Mouse (Mus musculus) neural tube, embryonic 13.5 days (tissue): ENCODE data around the gene Serf1. TPM values are rescaled to one million over a fixed set of nuclear protein-coding genes. Genes with fewer than 3 reads are reported as not detected.
"Not testable (repeated sequence)": the region's sequence is repeated elsewhere in the genome, so short reads cannot be mapped to it uniquely, and the experiment has no call there.

Experiments
- ATAC-seq: fragments of 200-750 bp; cut with Nextera tagmentation; 2 replicates; pipeline ENCODE4 v1.8.0; 2017; ENCODE audit warnings: low read depth, mild to moderate bottlenecking, moderate TSS enrichment, moderate library complexity
- H3K27ac ChIP-seq: fragments of 300-500 bp; sonication (generic); replicated peaks from 2 replicates; pipeline ENCODE4 v1.5.1; 2015; ENCODE audit warnings: moderate library complexity, mild to moderate bottlenecking, inconsistent platforms
- H3K27me3 ChIP-seq: fragments of 300-500 bp; sonication (generic); 2 replicates; pipeline ENCODE4 v1.6.1; 2015; ENCODE audit warnings: mild to moderate bottlenecking, inconsistent platforms
- H3K36me3 ChIP-seq: fragments of 300-500 bp; sonication (generic); 2 replicates; pipeline ENCODE4 v1.6.1; 2015; ENCODE audit warnings: mild to moderate bottlenecking, inconsistent platforms
- H3K4me1 ChIP-seq: fragments of 300-500 bp; sonication (generic); replicated peaks from 2 replicates; pipeline ENCODE4 v1.6.1; 2015; ENCODE audit warnings: inconsistent platforms
- H3K4me2 ChIP-seq: fragments of 300-500 bp; sonication (generic); 2 replicates; pipeline ENCODE4 v1.6.1; 2015; ENCODE audit warnings: inconsistent platforms, mild to moderate bottlenecking, moderate library complexity
- H3K4me3 ChIP-seq: fragments of 300-500 bp; sonication (generic); 2 replicates; pipeline ENCODE4 v1.5.1; 2015; ENCODE audit warnings: mild to moderate bottlenecking, inconsistent platforms
- H3K9ac ChIP-seq: fragments of 300-500 bp; sonication (generic); 2 replicates; pipeline ENCODE4 v1.6.1; 2015; ENCODE audit warnings: moderate library complexity, mild to moderate bottlenecking, inconsistent platforms
- H3K9me3 ChIP-seq: fragments of 300-500 bp; sonication (generic); 2 replicates; pipeline ENCODE4 v1.6.1; 2016; ENCODE audit warnings: inconsistent platforms
- WGBS: fragments of 180-500 bp; shearing (Covaris S2); methylation state at CpG from one replicate; pipeline ENCODE4 v1.1.7; 2015; 5-methylcytosine and 5-hydroxymethylcytosine counted together
- polyA plus RNA-seq: library from polyadenylated mRNA; unstranded; fragments of >200 nt; fragmentation: Nextera tagmentation; extraction: Ambion mirVana; gene quantifications from 2 replicates; pipeline ENCODE4 v1.2.1, GENCODE M21; 2015

Gene Serf1
- polyA plus RNA-seq, 1 experiment from 2014 or later = 487 TPM

DNA sequence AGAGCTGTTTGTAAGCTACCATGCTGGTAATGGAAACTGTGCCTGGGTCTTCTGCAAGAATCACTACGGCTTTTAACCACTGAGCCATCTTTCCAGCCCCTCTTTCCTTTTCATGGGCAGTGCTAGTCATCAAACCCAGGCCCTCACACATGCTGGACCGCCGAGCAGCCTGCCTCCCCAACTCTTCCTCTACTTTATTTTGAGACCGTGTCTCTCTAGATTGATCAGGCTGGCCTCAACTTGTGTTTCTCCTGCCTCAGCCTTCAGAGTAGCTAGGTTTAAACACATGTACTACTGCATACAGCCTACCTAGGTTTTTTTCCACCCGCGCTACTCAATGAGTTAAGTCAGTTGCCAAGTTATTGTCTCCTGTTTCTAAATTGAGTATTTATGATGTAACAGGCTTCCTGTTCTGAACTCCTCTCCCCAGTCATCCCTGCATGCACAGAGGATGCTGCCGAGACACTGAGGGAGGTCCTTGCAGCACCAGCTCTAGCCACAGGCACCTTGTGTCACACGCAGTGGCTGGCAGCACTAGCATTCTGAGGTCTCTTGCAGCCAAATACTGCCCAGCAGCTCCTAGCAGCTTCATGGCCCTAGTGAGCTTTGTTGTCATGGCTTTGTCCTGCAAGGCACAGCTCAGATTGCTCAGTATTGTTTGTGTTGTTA lies 34.0 kb downstream of the Serf1 start:
- no peak overlapping the region for H3K4me2 ChIP-seq
- no peak overlapping the region for H3K4me3 ChIP-seq
- ATAC-seq = no peak
- peaks cover 23% of the 10 kb centered on the region for H3K36me3 ChIP-seq
- no peaks in the 10 kb centered on the region for H3K9me3 ChIP-seq
- WGBS = 81% methylated on average over 8 of the region's 8 CpGs
- no peaks in the 10 kb centered on the region for H3K27me3 ChIP-seq
- no peaks in the 10 kb centered on the region for H3K4me1 ChIP-seq
- H3K9ac ChIP-seq = no peak overlapping the region
- H3K27ac ChIP-seq = no peak overlapping the region

DNA sequence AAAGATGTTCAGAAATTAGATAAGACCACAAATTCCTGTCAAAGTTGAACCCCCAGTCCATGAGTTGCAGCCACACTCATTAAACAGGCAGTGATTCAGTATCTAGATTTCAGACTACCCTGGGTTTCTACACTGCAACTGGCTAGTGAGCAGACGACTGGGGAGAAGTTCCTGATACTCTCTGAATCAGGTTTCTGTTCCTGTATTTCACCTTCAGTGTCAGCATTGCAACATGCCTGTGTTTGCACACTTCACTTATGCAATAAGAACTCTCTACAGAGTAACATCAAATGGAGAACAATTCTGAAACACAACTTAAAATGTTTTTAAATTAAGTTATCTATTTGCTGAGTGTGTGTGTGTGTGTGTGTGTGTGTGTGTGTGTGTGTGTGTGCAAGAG lies 44.8 kb downstream of the Serf1 start:
- no peaks in the 10 kb centered on the region for H3K4me1 ChIP-seq
- H3K4me3 ChIP-seq = no peak overlapping the region
- no peak for ATAC-seq
- no peak overlapping the region for H3K27ac ChIP-seq
- H3K9me3 ChIP-seq = no peaks in the 10 kb centered on the region
- no peak overlapping the region for H3K9ac ChIP-seq
- 81% methylated on average over 1 of the region's 1 CpGs for WGBS
- no peaks in the 10 kb centered on the region for H3K27me3 ChIP-seq
- H3K4me2 ChIP-seq = no peak overlapping the region
- no peaks in the 10 kb centered on the region for H3K36me3 ChIP-seq

DNA sequence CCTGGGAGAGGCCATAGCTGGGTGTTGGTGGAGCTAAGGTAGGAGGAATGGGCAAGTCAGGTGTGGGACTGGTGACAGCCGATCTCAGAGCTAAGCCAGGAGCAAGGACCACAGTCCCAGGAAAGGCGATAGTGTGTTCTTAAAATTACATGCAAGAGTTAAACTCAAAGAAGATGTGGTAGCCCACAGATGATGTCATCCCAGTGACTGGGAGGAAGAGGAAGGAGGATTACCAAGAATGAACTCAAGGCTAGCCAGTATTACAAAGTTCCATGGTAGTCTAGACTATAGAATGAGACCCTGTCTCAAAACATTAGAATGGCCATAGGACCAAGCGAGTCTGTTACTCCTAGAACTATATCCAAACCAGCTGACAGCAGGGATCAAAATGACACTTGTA lies 48.8 kb downstream of the Serf1 start:
- Histone ChIP-seq H3K36me3 (no peaks in the 10 kb centered on the region), H3K4me3 (no peak overlapping the region), H3K27ac (no peak overlapping the region), H3K4me1 (no peaks in the 10 kb centered on the region), H3K27me3 (no peaks in the 10 kb centered on the region), H3K9ac (no peak overlapping the region), H3K4me2 (no peak overlapping the region), H3K9me3 (no peaks in the 10 kb centered on the region)
- no peak for ATAC-seq
- WGBS = 86% methylated on average over 3 of the region's 3 CpGs

DNA sequence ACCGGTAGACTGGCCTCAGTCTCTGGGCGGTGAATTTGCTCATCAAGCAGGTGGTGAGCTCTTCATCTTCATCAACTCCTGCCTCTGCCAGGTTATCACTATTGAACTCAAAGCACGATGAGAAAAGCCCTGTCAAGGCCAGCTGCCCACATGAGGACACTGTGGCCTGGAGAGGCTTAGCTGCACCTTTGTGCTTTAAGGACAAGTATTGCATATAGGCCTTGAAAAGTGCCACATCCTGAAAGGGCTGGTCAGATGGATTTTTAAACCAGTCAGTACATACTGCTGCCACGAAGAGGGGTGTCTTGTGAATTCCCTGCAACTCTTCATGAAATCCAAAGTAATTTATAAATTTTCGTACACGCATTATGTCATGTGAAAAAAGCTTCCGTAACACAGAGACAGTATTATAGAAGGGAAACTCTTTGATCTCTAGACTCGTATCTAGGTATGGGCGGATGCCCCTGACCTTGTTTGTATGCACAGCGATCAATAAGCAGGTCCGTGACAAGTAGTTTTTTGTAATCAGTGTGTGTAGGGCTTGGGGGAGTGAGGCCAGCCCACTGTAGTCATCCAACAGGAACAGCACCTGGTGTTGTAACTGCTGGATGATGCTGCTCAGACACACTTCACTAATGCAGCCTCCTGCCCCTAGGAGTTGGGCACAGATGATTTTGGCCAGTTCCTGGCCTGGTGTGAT lies 53.5 kb downstream of the Serf1 start:
- H3K4me2 ChIP-seq, H3K9ac ChIP-seq, H3K27me3 ChIP-seq, H3K4me3 ChIP-seq, ATAC-seq, H3K27ac ChIP-seq, H3K36me3 ChIP-seq, H3K4me1 ChIP-seq, H3K9me3 ChIP-seq: not testable (repeated sequence)
- 90% methylated on average over 11 of the region's 11 CpGs for WGBS

DNA sequence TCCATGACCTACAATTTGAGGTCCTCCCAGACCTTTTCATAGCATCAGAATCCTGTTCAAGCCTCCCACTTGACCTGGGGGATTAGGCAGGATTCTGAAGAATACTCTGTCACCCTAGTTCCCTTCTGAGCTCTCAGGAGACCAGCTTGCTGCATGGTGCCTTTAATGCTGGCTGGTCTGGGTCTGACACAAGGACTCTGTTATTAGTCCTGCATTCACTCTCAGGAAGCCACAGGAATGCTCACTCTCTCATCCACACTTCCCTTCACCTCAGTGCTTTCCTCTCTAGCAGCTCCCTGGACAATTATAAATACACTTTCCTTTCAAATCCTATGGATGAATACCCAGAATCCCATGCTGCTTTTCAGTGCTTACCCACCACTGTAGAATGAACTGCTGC lies 54.7 kb downstream of the Serf1 start:
- H3K4me3 ChIP-seq, ATAC-seq: not testable (repeated sequence)

More for the DNA sequence above, 54.7 kb downstream of the Serf1 start:
- not testable (repeated sequence) for H3K27me3 ChIP-seq, H3K36me3 ChIP-seq, H3K4me1 ChIP-seq, H3K27ac ChIP-seq, H3K9me3 ChIP-seq, H3K4me2 ChIP-seq, H3K9ac ChIP-seq

Other genes starting within 250 kb of the Serf1 start
- 33.3 and 45.4 TPM in 2 replicates for gene Cartpt, start 206.9 kb upstream of the Serf1 start, polyA plus RNA-seq
- 33.1 and 34.9 TPM in 2 replicates for gene Mccc2, start 92.4 kb upstream of the Serf1 start, polyA plus RNA-seq
- 25.0 and 26.4 TPM in 2 replicates for gene Bdp1, start 3.9 kb upstream of the Serf1 start, polyA plus RNA-seq
- gene Smn1, start 16.8 kb downstream of the Serf1 start, polyA plus RNA-seq = 46.3 and 48.4 TPM in 2 replicates
- gene Naip2, start 94.1 kb downstream of the Serf1 start, polyA plus RNA-seq = 0.20 and 0.23 TPM in 2 replicates
- gene Naip5, start 138.3 kb downstream of the Serf1 start, polyA plus RNA-seq = 0.17 and 0.20 TPM in 2 replicates
- gene Naip6, start 209.7 kb downstream of the Serf1 start, polyA plus RNA-seq = 0.03 and 0.10 TPM in 2 replicates